In the genomic region with DNA sequence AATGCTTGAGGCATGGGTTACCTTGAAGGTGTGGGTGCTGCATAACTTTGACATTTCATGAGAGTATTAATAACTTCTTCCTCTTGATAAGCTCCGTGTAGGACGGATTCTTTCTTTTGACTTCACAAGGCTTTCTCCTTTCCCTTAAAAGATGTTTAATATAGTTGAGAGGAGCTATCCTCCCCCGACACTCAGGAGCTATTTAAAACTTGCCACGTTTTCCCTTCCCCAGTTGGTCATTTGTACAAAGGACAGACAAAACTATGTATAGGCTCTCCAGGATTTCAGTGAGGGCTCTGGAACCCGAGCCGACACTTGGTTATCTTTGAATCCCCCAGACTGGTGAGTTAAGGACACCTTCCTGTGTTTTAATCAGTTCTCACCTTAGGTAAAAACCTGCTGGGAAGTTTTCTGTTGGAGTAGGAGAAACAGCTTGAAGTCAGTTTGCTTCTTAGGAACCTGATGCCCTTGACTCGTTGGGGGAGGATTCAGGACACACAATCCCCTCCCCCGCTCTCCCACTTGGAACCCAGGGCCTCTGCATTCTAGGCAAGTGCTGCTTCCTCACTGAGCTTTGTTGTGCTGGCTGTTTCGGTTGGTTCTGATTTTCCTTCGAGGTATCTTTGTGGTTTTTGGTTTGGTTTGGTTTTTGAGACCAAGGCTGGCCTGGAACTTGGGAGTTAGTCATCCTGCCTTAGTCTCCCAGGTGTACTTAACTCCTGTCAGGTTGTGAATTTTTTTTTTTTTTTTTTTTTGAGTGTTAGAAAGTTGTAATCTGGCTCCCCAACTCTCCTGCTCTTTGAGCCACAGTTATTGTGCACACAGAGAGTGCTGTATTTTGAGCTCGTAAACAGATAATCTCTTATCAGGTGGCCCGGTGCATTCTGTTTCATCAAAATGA, we compare ENCODE assay signal across 9 mouse cellular contexts. TPM values are rescaled to one million over a fixed set of nuclear protein-coding genes. Genes with fewer than 3 reads are reported as not detected.
A peak's percentile ranks its signal among the peaks of the same experiment; 100 is the strongest.
DNase-seq lines count a peak whose midpoint lies in the region; ATAC-seq and TF ChIP-seq lines count a peak whose summit lies in the region.
"Had no signal": no experiment of that assay in that cellular context is flagged by ENCODE, and none has a peak within 500 bp of the region (broad histone marks: within the 10 kb centered on the region; RNA-seq: fewer than 3 reads in every experiment).

No protein-coding gene starts in this region.

- H3K36me3 ChIP-seq in kidney, embryonic 14.5 days (ENCODE audit: control insufficient read depth, insufficient read depth, low read length): no peaks in the 10 kb centered on the region
- peaks cover 36% of the 10 kb centered on the region for H3K36me3 ChIP-seq in forebrain, embryonic 10.5 days (replicated peaks)
- no peaks in the 10 kb centered on the region for H3K36me3 ChIP-seq in intestine, postnatal 0 days (ENCODE audit: control insufficient read depth, insufficient read depth)
- no peaks in the 10 kb centered on the region for H3K36me3 ChIP-seq in stomach, embryonic 15.5 days

- TF ChIP-seq CTCF in intestine, postnatal 0 days (IDR thresholded peaks at IDR 0.05; ENCODE audit: low read depth): no peak

- no peaks in the 10 kb centered on the region for H3K9me3 ChIP-seq in kidney, embryonic 14.5 days (ENCODE audit: control insufficient read depth, low read length)
- H3K9me3 ChIP-seq in forebrain, embryonic 10.5 days: no peaks in the 10 kb centered on the region
- no peaks in the 10 kb centered on the region for H3K9me3 ChIP-seq in intestine, postnatal 0 days (ENCODE audit: control insufficient read depth)
- H3K9me3 ChIP-seq in stomach, embryonic 15.5 days: no peaks in the 10 kb centered on the region

- peak overlapping the region; percentile 3; the same call in 1 of the 2 replicates for H3K4me3 ChIP-seq in kidney, embryonic 14.5 days (ENCODE audit: low read length)
- H3K4me3 ChIP-seq in forebrain, embryonic 10.5 days: peak overlapping the region; percentile 74
- H3K4me3 ChIP-seq in intestine, postnatal 0 days (ENCODE audit: low read depth, low read length): no peak overlapping the region
- H3K4me3 ChIP-seq in stomach, embryonic 15.5 days (replicated peaks): no peak overlapping the region; the same call in 1 of the 2 replicates

- 21% methylated on average over 12 of the region's 12 CpGs for WGBS in kidney, embryonic 14.5 days
- 32% methylated on average over 12 of the region's 12 CpGs for whole genome bisulfite sequencing in forebrain, embryonic 10.5 days
- 37% methylated on average over 12 of the region's 12 CpGs for WGBS in intestine, postnatal 0 days
- 33% methylated on average over 12 of the region's 12 CpGs for WGBS in stomach, embryonic 15.5 days

- H3K4me1 ChIP-seq in kidney, embryonic 14.5 days (ENCODE audit: control insufficient read depth, insufficient read depth, low read length): no peaks in the 10 kb centered on the region; the same call in 1 of the 2 replicates
- H3K4me1 ChIP-seq in forebrain, embryonic 10.5 days: peaks cover 65% of the 10 kb centered on the region
- H3K4me1 ChIP-seq in intestine, postnatal 0 days (replicated peaks; ENCODE audit: control insufficient read depth, insufficient read depth, low read length): peaks cover 10% of the 10 kb centered on the region
- H3K4me1 ChIP-seq in stomach, embryonic 15.5 days: peaks cover 8% of the 10 kb centered on the region

- no peak for ATAC-seq in kidney, embryonic 14.5 days (ENCODE audit: low FRiP score, low TSS enrichment)
- ATAC-seq in intestine, postnatal 0 days: no peak
- no peak for ATAC-seq in stomach, embryonic 15.5 days (ENCODE audit: insufficient read depth, low FRiP score, low read depth)
- ATAC-seq in frontal cortex, adult (ENCODE audit: low TSS enrichment): no peak
- ATAC-seq in CD4-positive, CD25-positive, alpha-beta regulatory T cell, adult 4 months: no peak

- H3K27ac ChIP-seq in kidney, embryonic 14.5 days (ENCODE audit: low read depth, low read length): no peak overlapping the region
- H3K27ac ChIP-seq in forebrain, embryonic 10.5 days: no peak overlapping the region
- H3K27ac ChIP-seq in intestine, postnatal 0 days (ENCODE audit: low read depth, low read length): no peak overlapping the region
- no peak overlapping the region for H3K27ac ChIP-seq in stomach, embryonic 15.5 days

- DNase-seq in kidney, postnatal 14 days: no peak
- DNase-seq in NIH3T3 (ENCODE audit: low read depth): peak; percentile 9
- no peak for DNase-seq in forebrain, embryonic 10.5 days (ENCODE audit: extremely low spot score, low spot score)

- H3K4me2 ChIP-seq in kidney, embryonic 14.5 days (replicated peaks; ENCODE audit: low read depth, low read length): peak overlapping the region; percentile 64
- H3K4me2 ChIP-seq in intestine, postnatal 0 days (replicated peaks; ENCODE audit: low read depth): peak overlapping the region; percentile 3; the same call in 1 of the 2 replicates
- peak overlapping the region; percentile 83 for H3K4me2 ChIP-seq in stomach, embryonic 15.5 days

- H3K27me3 ChIP-seq in kidney, embryonic 14.5 days (ENCODE audit: control insufficient read depth, insufficient read depth, low read length): no peaks in the 10 kb centered on the region
- no peaks in the 10 kb centered on the region for H3K27me3 ChIP-seq in forebrain, embryonic 10.5 days (ENCODE audit: poor library complexity, severe bottlenecking)
- H3K27me3 ChIP-seq in intestine, postnatal 0 days (replicated peaks; ENCODE audit: control insufficient read depth, insufficient read depth, low read length): no peaks in the 10 kb centered on the region
- H3K27me3 ChIP-seq in stomach, embryonic 15.5 days (replicated peaks): no peaks in the 10 kb centered on the region

- H3K9ac ChIP-seq in kidney, embryonic 14.5 days (ENCODE audit: low read depth, low read length): no peak overlapping the region
- no peak overlapping the region for H3K9ac ChIP-seq in intestine, postnatal 0 days (ENCODE audit: low read depth, low read length)
- no peak overlapping the region for H3K9ac ChIP-seq in stomach, embryonic 15.5 days

RNA-seq across cellular contexts. Expression of a gene that starts 2.3 kb away (rescaled TPM):
- polyA plus RNA-seq in kidney, embryonic 14.5 days (2014; fragmentation: Nextera tagmentation; extraction: Ambion mirVana): 19.2 and 32.4 TPM in 2 replicates
- 56.2 and 56.4 TPM in 2 replicates for polyA plus RNA-seq in forebrain, embryonic 10.5 days (2016; fragmentation: Nextera tagmentation; extraction: Ambion mirVana)
- 5.5 and 6.4 TPM in 2 replicates for polyA plus RNA-seq in intestine, postnatal 0 days (2015; fragmentation: Nextera tagmentation; extraction: Ambion mirVana)
- polyA plus RNA-seq in stomach, embryonic 15.5 days (2015; fragmentation: Nextera tagmentation; extraction: Ambion mirVana): 23.3 and 24.2 TPM in 2 replicates
- polyA plus RNA-seq in CD4-positive, CD25-positive, alpha-beta regulatory T cell, adult 4 months (2017; shearing (Covaris generic)): 10 to 100 TPM; 51.2 to 58.1 TPM

RNA-seq across cellular contexts. Expression of a gene that starts 22.7 kb away (rescaled TPM):
- polyA plus RNA-seq in kidney, embryonic 14.5 days (2014; fragmentation: Nextera tagmentation; extraction: Ambion mirVana): not detected in 2 replicates
- polyA plus RNA-seq in forebrain, embryonic 10.5 days (2016; fragmentation: Nextera tagmentation; extraction: Ambion mirVana): 1.6 and 1.8 TPM in 2 replicates
- polyA plus RNA-seq in intestine, postnatal 0 days (2015; fragmentation: Nextera tagmentation; extraction: Ambion mirVana): 0.96 and 1.1 TPM in 2 replicates
- 0.32 and 0.48 TPM in 2 replicates for polyA plus RNA-seq in stomach, embryonic 15.5 days (2015; fragmentation: Nextera tagmentation; extraction: Ambion mirVana)
- polyA plus RNA-seq in CD4-positive, CD25-positive, alpha-beta regulatory T cell, adult 4 months (2017; shearing (Covaris generic)): not detected
- polyA plus RNA-seq: liver, embryonic 16.5 days had no signal

Comparison
In these comparisons a context has a peak if more than half of its experiments do, and no peak if none do; other contexts are left out.
1. H3K4me2 ChIP-seq: peak in every context shown above with its lines; median percentile 83 in stomach, embryonic 15.5 days; 64 in kidney, embryonic 14.5 days; 3 in intestine, postnatal 0 days.
2. H3K4me3 ChIP-seq: peak in kidney, embryonic 14.5 days (single experiment) and forebrain, embryonic 10.5 days (single experiment); none in intestine, postnatal 0 days (single experiment) and stomach, embryonic 15.5 days (single experiment).